Mouse (Mus musculus): ENCODE results near the gene Arhgap1.

Arhgap1 gene

GRCm38 (mm10) chr2:91646733-91647132 lies 2.9 kb upstream of the Arhgap1 start:
- DNase-seq (ENCODE audit: low spot score) = no peak

DNA sequence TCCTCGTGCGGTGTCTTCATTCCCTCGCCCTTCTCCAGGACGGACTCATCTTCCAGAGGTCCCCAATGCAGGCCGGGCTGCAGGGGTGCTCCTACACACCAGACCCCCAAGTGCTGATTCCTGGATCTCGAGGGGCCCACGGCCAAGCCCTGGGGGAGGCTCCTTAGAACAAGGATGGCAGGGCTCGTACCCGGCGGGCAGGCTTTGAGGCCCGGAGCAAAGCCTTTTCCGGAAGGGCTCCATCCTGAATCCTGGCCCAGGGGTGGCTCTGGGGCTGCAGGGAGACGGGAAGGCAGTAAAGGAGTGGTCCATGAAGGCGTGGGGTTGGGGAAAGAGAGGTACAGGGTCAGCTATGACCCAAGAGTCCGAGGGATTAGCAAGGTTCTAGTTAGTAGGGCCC lies 508 bp upstream of the Arhgap1 start:
- no peak for DNase-seq (ENCODE audit: low spot score)

DNA sequence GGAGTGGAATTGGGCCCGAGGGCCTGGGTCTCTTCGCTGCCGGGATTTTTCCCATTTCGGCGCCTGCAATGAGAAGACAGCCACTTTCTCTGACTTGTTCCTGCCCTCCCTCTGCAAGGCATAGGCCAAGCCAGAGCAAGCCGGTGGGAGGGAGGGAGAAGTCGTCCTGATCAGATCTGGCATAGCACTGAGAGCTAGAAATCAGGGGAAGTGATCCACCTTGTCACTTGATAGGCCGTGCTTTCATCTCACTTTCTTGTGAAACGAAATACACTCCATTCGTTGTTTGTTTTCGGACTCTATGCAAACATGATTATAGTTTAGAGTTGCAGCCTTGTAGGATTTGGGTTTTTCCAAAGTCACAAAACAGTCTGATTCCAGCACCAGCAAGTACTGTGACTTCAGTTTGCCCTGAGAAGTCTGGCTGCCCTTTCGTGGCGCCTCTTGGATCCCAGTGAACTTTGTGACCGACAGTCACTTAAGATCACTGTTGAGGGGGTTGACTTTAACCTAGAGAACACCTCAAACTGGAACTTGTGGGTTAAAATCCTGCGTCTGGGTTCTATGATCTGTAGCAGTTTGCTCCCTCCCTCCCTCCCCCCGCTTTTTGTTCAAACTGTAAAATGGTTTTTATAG lies 818 bp downstream of the Arhgap1 start:
- no peak for DNase-seq (ENCODE audit: low spot score)

DNA sequence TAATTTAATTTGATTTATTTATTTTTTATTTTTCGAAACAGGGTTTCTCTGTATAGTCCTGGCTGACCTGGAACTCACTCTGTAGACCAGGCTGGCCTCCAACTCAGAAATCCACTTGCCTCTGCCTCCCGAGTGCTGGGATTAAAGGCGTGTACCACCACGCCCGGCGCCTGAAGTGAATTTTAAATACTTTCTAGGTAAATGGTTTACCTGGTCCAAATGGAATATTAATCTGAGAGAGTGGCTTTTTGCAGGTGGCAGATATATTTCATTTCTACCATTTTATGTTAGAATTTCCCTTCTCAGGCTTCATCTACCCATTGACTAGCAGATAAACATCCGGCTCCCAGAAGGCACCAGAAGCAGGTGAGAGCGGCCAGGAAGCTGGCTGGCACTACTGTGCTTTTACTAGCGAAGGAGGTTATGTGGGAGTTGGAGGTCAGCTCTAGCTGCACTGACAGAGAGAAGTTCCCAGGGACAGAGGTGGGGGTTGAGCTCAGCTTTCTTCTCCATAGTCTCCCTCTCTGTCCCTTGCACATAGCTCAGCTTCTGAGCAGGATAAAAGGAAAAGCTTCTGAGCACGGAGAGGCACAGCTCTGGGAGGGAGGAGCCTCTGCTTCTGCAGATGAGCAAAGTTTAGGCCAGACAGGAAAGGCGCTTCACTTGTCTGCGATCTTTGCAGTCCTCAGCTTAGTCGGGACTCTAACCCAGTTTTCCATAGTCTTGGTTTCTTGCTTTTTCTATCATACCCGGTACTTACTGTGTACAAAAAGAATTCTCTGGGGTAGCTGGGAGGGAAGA lies 2.0 kb downstream of the Arhgap1 start:
- no peak for DNase-seq (ENCODE audit: low spot score)

- no peak for DNase-seq (ENCODE audit: low spot score)
Observed at GRCm38 (mm10) chr2:91652863-91653262, 3.2 kb downstream of the Arhgap1 start.

DNA sequence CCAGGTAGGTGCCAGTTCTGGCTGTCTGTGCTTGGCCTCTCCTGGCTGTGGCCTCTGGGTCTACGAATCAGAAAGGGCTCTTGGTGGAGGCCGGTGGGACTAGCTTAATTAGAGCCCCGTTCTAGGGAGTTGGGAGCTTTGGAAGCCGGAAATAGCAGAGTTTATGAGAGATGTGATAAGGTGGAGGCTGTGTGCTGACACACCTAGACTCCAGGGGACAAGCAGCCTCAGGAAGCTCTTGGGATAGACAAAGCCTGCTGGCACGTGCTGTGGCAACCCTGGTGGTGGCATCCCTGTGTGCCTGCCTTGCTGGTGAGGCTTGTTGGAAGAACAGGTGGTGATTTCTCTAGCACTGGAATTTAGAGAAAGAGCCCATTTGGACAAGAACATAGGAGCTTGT lies 5.7 kb downstream of the Arhgap1 start:
- no peak for DNase-seq (ENCODE audit: low spot score)

- DNase-seq (ENCODE audit: low spot score) = no peak
Observed at GRCm38 (mm10) chr2:91655827-91656226, 6.2 kb downstream of the Arhgap1 start.

- no peak for DNase-seq (ENCODE audit: low spot score)
Observed at GRCm38 (mm10) chr2:91656774-91657173, 7.1 kb downstream of the Arhgap1 start.

GRCm38 (mm10) chr2:91659657-91660056 lies 10.0 kb downstream of the Arhgap1 start:
- DNase-seq (ENCODE audit: low spot score) = no peak

- no peak for DNase-seq (ENCODE audit: low spot score)
Observed at GRCm38 (mm10) chr2:91660981-91661380, 11.3 kb downstream of the Arhgap1 start.

GRCm38 (mm10) chr2:91664780-91665179 lies 15.1 kb downstream of the Arhgap1 start:
- DNase-seq (ENCODE audit: low spot score) = no peak

DNA sequence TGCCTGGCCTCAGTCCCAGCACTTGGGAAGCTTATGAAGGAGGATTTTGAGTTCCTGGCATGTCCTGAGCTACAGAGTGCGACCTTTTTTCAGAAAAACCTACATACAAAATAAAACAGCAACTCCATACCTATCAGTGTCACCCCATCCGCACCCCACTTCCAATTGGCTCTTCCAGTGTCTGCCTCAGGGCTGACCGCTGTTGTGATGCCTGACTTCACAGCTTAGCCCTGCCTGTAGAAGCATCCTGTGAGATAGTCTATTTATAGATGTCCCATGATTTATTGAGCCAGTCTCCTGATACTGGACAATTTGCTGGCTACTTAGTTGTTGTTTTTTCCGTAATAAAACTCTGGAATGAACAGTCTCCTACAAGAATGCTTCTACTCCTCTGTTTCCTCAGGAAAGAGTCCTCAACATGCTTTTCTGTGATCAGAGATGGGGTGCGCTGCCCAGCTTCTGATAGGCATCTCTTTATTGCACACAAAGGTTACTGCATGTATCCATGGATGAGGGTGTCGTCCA lies 16.8 kb downstream of the Arhgap1 start:
- no peak for DNase-seq (ENCODE audit: low spot score)

DNA sequence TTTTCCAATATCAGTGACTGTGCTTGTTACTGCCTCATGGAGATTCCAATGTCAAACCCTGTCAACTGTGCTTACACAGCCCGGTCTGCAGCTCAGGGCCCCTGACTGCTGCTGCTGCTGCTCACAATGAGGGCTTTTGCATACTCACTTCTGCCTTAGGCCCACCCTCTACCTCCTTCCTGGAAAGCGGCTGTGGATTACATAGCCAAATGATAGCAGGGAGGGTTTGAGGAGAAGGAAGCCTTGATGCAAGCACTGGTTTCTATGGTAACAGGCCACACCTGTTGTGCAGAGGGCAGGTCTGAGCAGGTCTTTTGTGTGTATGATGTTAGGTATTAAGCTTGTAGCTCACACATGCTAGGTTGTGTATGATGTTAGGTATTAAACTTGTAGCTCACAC lies 18.1 kb downstream of the Arhgap1 start:
- DNase-seq (ENCODE audit: low spot score) = no peak

GRCm38 (mm10) chr2:91669326-91669725 lies 19.7 kb downstream of the Arhgap1 start:
- no peak for DNase-seq (ENCODE audit: low spot score)

DNA sequence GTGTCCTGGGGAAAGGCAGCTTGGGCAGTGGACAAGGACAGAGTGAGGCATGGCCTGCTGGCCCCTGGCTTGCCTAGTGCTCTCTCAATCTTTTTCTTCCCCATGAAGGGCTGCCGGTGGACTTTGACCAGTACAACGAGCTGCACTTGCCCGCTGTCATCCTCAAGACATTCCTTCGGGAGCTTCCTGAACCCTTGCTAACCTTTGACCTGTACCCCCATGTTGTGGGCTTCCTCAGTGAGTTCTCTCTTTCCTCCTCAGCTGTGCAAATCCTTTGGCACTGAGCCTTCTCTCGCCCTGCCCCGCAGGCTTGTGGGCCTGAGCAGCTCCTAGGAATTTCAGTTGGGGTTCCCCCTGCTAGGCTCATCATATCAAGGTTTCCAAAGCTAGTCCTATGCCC lies 20.4 kb downstream of the Arhgap1 start:
- DNase-seq (ENCODE audit: low spot score) = no peak

DNA sequence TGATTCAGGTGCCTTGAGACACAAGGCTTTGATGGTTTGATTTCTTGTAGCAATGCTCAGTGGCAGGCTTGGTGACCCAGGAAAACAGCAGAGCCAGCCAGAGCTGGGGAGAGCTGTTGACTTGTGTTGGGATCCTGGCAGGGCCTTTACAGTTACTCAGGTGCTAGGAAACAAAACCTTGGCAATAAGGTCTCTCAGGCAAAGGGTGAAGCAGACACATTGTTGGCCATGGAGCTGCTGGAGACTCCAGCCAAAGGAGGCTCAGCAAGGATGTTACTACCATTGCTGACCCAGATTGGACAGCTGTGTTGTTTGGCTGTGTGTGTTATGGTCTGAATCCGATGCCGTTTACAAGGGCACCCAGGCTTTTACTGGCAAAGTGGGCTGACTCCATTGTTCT lies 23.9 kb downstream of the Arhgap1 start:
- no peak for DNase-seq (ENCODE audit: low spot score)

- DNase-seq (ENCODE audit: low spot score) = no peak
Observed at GRCm38 (mm10) chr2:91674895-91675294, 25.2 kb downstream of the Arhgap1 start.

GRCm38 (mm10) chr2:91676420-91676819 lies 26.8 kb downstream of the Arhgap1 start:
- DNase-seq (ENCODE audit: low spot score) = no peak

GRCm38 (mm10) chr2:91676961-91677360 lies 27.3 kb downstream of the Arhgap1 start:
- no peak for DNase-seq (ENCODE audit: low spot score)

DNA sequence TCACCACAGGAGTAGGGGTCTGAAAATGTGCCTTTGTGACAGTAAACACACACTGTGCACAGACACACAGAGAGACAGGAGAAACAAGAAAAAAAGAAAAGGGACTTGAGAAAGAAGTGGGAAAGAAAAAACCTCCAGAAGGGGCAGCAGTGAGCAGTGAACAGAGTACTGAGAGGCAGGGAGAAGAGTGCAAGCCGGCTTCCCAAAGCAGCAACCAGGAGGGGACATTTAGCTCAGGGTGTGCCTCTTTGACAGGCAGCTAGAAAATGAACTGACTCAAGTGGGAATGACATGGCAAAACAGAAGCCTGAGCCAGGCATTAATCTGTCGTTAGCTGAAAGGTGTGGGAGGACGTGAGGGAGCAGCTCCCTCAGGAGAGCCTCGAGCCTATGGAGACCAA lies 33.2 kb downstream of the Arhgap1 start:
- DNase-seq (ENCODE audit: low spot score) = no peak

DNA sequence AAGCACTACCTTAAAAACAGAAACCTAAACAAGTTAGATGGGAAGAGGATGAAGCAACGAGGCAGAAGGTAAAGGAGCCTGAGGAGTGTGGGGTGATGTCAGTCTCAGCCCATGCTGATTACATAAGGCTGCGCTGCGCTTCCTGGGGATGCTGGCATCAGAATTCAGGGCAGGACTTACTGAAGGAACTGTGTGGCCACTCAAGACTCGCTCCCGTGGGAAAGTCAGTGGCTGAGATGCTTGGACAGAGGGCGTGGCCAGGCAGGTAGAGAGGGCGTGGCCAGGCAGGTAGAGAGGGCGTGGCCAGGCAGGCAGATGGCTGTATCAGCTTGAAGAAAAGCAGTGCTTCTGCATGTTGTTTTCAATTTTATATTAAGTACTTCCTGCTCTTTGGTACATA lies 34.3 kb downstream of the Arhgap1 start:
- DNase-seq (ENCODE audit: low spot score) = no peak

- DNase-seq (ENCODE audit: low spot score) = no peak
Observed at GRCm38 (mm10) chr2:91689452-91689851, 39.8 kb downstream of the Arhgap1 start.

- DNase-seq (ENCODE audit: low spot score) = no peak
Observed at GRCm38 (mm10) chr2:91695436-91696224, 46.0 kb downstream of the Arhgap1 start.

All from urinary bladder, postnatal 10 days (tissue).